Mouse (Mus musculus) 3T3-L1 (cell line): ENCODE results near the gene Dzip1l.
"Not testable (repeated sequence)": the region's sequence is repeated elsewhere in the genome, so short reads cannot be mapped to it uniquely, and the experiment has no call there.

Experiments used
- DNase-seq: peaks from one replicate; pipeline ENCODE4 v3.0.0-alpha.2; 2015; ENCODE audit warnings: low read depth, low spot score

The Dzip1l gene

DNA sequence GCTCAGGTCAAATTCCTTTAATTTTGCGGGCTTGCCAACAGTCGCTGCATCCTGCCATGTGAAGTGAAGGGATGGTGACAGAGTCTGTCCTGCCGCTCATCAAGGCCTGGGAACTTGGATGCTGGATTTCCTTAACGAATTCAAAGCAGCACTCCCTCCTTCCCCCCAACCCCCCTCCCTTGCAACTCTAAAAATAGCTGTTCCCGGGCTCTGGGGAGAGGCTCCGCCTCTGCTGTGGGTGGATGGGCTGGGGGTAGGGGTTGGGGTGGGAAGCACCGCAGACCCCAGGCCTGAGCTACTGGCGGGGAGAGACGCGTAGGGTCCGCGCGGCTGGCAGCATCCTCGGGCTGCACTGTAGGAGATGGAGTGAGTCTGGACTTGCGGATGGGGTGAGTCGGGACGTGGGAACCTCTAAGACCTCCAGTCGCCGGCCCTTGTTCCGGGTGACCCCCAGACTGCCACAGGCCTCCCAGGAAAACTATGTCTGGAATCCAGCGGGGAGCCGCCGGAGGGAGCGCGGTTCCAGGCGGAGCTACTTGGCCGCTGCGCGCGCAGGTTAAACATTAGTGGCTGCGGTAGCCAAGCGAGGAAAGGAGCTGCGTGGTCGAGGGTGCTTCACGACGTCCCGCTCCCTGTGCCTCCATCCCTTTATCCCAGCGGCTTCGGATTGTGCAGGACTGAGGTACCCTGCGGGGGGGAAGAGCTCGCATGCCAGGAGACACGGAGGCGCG lies at the start of gene Dzip1l:
Dzip1l (plus strand) TSS at position 216 of the 731 bp plus-strand sequence.
- DNase-seq, result peak; percentile 85

DNA sequence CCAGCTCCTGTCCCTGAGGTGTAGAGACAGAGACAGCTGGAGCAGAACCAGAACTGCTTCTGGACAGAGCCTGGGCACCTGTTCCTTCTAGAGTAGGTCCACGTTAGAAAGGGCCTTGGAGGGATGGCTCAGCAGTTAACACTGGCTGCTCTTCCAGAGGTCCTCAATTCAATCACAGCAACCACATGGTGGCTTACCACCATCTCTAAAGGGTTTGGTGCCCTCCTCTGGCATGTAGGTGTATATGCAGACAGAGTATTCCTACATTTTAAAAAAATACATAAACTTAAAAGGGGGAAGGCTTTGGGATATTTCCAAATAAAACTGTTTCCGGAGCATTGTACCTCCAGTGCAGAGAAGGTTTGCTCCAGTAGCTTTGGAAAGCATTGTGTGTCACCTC lies 48.6 kb upstream of the Dzip1l start:
- peak; percentile 85 for DNase-seq

DNA sequence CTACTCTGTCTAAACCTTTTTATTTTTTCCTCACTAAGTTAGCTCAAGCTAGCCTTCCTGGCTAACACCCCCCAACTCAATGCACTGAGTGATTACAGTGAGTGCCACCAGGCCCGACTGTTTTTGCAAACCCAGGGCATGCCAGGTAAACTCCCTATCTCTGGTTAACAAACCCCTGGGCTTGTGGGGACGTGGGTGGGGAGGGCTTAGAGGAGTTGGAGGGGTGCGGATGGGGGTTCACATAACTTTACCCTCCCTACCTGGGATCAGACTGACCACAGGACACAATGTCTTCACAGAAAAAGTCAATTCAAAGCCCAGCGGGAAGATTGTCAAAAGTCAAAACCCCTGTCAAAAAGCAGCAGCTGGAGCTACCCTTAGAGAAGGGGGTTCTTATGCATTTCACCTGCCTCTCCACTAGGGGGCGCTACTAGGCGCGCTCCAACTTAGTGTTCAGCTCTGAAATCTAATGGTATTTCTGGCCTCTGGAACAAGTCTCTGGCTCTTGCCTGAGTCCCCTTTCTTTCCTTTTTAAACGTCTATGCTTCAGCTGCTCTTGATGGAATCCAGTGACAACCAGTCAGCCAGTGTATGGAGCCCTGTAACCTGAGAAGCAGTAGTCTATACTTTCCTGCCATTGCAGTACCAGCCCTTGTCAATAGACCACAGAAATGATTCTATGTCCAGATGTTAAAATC lies 41.6 kb upstream of the Dzip1l start:
- DNase-seq, result peak; percentile 72

DNA sequence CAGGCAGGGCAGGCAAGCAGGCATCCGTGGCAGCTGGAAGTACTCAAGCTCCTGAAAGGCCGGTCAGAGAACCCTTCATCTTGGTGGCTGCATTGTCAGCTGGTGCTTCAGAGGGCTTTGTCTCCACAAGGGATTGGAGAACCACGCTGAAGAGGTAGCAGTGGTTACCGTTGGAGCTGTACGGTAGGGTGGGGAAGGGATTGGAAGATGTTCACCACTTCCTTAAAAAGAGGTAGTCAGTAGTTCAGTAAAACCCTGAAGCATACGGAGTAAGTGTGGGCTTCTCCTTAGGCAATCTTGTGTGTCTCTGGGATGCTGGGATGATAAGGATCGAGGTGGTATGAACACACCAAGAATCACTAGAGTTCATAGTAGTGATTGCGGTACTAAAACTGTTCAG lies 38.2 kb upstream of the Dzip1l start:
- DNase-seq, result no peak

DNA sequence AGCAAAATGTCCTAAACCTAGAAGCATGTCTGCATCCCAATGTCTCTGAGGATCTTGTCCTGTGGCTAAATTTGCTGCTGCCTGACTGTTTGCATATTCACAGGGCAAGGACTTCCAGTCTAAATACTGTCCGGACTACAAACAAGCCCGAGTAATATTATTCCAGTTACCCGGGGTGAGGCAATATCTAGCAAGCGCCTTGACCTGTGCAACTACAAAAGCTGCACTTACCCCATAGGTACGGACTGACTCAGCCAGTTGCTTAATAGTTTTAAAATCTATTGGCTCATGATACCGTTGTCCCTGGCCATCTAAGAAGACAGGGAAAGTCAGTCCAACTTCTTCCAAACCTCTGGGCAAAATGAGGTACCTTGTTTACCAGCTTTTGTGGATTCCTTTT lies 30.2 kb upstream of the Dzip1l start:
- DNase-seq, result not testable (repeated sequence)

DNA sequence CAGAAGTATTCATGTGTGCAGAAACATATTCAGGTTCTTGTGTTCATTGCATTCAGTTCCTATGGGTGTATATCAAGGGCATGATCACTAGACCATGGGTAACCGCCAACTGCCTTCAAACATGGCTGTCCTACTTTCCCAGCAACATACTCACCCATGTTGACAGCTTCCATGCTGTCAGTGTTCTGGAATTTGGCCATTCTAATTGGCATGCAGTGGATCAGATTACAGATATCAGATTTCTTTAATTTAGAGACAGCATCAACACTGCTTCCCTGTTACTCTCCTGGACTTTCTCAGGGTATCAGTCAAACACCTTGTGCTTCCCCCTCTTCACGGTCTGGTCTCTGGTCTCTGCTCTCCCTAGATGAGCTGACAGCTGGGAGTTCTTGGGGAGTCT lies 25.7 kb upstream of the Dzip1l start:
- peak; percentile 51 for DNase-seq

DNA sequence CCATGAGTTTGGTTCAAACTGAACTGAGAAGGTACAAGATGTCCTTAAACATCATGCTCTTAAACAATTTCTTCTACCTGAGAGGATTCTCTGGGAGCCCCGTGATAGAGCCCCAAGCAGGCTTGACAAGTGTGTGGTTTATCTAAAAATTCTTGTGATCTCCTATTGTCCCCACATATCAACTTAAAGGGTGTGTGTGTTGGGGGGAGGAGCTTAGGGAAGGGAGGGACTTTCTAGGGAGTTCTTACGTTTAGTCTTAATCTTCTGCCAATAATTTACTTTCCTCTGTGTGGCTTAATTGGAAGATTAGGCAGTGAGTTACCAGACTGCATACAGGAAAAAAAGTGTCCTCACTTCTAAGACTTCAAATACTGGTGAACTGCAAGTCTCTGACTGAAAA lies 17.1 kb upstream of the Dzip1l start, which contains the start of gene A4gnt:
A4gnt (plus strand) TSS at position 301 of the 400 bp plus-strand sequence.
- no peak for DNase-seq

DNA sequence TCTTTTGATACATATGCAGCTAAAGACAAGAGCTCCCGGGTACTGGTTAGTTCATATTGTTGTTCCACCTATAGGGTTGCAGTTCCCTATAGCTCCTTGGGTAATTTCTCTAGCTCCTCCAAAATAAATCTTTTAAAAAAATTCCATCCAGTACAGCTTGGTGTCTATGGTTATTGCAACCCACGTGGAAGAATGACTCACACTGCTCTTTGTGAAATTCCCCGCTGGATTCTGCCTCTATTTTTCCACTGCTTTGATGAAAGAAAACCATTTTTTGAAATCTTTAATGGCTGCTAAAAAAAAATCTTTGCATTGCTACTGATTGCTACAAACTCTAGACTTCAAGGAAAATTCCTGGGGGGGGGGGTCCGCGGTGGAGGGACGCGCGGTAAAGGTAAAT lies 9.6 kb upstream of the Dzip1l start:
- DNase-seq, result peak; percentile 75

DNA sequence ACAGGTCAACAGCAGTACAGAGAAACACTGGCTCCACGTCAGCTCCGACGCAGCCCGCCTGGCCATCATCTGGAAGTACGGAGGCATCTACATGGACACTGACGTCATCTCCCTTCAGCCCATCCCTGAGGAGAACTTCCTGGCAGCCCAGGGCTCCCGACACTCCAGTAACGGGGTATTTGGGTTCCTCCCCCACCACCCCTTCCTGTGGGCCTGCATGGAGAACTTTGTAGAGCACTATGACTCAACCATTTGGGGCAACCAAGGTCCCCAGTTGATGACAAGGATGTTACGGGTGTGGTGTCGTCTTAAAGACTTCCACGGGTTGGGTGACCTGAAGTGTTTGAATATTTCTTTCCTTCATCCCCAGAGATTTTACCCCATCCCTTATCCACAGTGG lies 9.1 kb upstream of the Dzip1l start:
- no peak for DNase-seq

DNA sequence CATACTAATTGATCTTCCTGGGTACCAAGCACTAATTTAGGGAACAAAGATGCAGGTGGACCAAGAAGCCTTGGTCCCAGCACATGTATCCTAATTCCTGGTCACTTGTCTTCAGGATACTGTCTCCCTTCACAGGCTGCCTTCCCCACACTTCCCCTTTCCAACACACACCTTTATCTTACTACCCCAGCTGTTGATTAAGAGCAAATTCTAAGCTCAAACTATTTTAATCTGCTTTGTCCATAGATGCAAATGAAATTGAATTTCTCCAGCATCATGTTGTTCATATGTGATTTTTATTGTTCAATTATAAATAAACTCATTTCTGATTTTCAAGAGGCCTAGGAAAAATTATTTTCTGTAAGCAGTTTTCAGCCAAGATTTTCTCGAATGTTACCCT lies 7.3 kb upstream of the Dzip1l start:
- DNase-seq, result no peak

DNA sequence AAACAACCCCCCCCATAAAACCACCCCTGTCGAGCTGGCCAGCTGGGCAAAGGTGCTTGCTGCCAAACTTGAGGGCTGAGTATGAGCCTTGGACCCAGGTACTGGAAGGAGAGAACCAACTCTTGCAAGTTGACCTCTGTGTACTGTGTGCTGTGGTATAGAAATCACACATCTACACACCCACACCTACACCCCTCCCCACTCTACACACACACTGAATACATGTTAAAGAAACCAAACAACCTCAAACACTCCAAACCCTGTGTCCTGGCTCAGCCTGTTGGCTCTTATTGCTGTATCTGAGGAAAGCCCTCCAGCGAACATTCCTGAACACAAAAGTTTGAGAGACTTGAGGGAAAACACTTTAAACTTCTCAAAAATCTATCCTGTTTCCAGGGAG lies 6.3 kb upstream of the Dzip1l start:
- DNase-seq, result no peak

DNA sequence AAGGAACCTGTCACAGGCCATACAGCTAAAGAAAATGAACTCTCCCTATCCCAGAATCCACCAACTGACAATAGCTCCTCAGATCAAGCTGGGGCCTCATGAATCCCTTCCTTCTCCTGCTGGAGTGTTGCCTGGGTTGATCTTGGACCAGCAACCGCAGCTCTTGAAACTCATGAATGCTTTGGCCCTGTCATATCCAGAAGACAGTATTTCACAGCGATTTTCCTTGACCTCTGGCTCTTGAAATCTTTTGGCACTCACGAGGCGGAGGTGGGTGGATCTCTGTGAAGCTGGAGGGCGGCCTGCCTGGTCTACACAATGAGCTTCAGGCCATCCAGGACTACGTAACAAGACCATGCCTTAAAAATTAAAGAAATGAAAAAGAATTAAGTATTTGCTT lies 5.2 kb upstream of the Dzip1l start:
- no peak for DNase-seq

DNA sequence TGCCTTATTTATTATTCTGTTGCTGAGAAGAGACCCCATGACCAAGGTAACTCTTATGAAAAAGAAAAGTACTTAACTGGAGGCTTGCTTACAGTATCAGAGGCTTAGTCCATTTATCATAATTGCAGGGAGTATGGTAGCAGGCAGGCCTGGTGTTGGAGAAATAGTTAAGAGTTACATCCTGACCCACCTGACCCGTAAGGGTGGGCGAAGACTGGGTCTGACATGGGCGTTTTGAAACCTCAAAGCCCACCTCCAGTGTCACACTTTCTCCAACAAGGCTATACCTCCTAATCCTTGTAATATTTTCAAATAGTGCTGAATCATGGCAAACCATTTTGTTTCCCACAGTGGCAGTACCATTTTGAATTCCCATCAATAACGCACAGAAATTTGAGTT lies 715 bp upstream of the Dzip1l start:
- DNase-seq, result no peak

DNA sequence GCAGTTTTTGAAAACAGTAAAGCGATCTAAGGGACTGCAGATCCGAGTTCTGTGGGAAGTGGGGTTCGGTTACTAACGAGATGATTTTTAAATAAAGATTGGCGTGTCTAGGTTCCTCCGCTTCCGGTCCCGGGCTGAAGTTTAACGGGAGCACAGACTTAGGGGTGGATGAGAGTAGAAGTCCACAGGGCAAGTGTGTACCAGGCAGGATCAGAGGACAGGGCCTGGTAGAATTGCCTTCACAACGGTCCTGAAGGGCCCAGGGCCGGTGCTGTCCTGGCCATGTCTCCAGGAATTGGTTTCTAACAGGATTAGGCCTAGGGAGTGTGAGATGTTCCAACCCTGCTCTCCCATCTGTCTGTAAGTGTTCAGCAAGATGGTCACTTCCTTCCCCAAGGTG lies 775 bp downstream of the Dzip1l start:
- DNase-seq, result peak; percentile 64

DNA sequence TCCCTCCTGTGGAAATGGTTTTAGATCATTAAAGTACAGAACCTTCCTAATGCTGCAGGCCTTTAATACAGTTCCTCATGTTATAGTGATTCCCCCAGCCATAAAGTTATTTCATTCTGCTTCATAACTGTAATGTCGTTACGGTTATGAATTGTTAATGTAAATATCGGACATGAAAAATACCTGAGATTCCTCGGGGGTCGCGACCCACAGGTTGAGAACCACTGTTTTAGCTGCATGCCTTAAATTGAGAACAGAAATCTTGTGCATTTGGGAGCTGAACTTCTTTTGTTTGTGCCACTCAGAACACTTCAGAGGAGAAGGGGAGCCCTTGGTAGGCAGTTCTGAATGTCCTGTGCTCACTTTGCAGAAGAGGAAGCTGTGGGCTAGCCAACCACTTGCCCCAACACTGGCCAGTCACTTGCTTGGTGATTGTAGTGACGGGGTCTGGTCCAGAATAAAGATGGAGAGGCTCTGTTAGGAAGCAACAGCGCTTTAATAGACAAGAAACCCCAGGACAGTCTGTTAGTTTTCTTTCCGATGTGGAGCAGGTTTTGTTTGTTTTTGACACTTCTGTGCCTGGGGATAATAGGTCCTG lies 1.3 kb downstream of the Dzip1l start:
- peak; percentile 38 for DNase-seq

DNA sequence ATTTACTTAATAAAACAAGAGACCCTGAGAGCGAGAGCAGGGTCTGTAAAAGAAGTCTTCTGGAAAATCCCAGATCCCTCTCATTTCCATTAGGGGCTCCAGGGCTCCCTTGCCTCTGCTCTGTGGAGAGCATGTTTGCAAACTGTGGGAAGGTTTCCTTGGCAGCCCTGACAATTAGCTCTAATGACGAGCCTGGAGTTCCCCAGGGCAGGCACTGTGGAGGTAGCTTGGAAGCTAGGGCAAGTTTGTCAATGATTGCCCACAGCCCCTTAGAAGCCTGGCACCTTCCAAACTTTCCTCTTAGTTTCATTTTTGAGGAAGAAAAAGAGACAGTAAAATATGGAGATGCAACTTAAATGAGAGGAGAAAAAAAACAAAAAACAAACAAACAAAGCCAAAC lies 2.5 kb downstream of the Dzip1l start:
- DNase-seq, result peak; percentile 25

DNA sequence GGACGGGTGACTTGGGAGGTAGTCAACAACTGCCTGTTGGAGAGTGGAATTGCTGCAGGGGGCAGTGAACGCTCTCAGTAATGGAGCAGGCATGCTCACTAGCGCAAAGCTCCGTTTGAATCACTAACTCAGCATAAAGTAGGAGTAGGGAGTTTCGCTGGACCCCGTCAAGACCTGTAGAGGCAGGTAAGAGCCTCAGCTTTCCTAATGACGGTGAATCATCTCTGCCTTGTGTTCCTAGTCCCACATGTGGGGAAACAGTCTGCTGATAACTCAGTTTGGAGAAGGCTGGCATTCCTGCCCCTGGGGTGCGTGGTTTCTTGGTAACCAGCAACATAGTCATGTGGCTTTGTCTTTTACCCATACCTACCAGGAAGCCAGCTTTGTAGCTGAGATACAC lies 3.0 kb downstream of the Dzip1l start:
- peak; percentile 64 for DNase-seq

DNA sequence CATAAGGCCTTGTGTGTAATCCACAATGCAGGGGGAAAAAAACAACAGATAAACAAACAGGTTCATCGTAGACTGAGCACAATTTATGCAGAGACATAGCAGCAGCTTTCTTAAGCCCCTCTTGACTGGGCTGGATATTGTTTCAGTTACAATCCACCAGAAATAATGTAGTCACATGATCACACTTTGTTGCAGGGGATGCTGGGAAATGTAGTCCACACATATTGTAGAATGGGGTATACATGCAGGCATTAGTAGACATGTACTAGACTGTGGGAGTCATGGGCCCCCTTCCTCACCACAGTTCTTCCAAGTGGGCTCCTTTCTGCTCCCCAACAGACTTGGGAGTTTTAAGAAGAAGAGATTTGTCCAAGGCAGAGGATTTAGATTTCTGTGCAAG lies 7.5 kb downstream of the Dzip1l start:
- DNase-seq, result no peak

DNA sequence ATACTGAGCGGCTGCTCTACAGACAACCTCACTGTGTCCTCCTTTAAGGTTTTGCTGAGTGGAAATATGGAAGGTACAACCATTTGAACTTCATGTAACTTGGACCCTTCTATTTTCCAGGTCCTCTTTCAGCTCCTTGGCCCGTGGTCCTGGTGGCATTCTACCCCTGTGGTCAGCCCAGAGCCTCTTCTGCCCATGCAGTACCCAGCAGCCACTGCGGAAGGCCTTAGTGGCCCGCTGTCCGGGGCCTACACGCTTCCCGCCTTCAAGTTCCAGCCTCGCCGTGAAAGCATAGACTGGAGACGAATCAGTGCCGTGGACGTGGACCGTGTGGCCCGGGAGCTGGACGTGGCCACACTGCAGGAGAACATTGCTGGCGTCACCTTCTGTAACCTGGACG lies 7.9 kb downstream of the Dzip1l start:
- no peak for DNase-seq

DNA sequence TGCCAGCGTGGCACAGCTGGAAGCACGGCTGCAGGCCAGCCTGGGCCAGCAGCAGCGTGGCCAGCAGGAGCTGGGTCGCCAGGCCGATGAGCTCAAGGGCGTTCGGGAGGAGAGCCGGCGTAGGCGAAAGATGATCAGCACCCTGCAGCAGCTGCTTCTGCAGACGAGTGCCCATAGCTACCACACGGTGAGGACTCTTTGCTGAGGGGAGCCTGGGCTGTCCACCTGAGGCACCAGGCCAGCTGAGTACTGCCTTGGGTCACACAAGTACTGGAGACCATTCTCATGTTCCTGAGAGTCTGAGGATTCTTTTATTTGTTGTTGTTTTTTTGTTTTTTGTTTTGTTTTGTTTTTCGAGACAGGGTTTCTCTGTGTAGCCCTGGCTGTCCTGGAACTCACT lies 8.4 kb downstream of the Dzip1l start:
- no peak for DNase-seq

DNA sequence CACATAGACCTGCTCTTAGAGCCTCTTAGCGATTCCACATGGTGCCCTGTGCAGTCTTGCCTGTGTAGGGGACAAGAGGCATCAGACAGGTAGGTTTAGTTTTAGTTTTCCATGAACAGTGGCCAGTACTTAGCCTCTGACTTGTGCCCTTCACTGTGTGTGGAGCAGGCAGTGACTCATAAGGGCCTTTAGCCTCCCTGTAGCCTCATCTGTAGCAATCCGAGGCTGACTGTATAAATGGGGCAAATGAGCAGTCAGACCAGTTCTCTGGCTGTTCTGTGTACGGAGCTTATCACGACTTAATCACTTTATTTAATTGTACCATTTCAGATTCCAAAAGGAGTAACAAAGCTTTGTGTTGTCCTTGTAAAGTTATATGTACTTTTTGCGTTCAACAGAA lies 10.7 kb downstream of the Dzip1l start:
- no peak for DNase-seq

DNA sequence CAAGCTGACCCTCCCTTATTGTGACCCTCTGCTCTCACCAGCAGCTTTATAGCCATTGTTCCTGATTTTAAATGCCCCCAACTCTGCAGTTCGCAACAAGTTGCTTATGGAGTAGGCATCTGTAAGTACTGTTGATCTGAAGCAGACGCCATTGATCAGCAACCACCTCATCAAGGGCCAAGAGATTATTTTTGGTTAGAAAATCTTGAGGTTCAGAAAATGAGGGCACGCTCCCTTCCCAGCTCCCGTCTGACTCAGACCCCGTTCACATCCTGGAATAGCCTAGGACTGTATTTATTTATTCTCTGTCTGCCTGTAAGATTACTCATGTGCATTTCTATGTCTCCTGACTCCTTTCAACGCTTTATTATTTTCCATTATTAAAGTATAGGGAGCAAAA lies 16.1 kb downstream of the Dzip1l start:
- DNase-seq, result peak; percentile 37

DNA sequence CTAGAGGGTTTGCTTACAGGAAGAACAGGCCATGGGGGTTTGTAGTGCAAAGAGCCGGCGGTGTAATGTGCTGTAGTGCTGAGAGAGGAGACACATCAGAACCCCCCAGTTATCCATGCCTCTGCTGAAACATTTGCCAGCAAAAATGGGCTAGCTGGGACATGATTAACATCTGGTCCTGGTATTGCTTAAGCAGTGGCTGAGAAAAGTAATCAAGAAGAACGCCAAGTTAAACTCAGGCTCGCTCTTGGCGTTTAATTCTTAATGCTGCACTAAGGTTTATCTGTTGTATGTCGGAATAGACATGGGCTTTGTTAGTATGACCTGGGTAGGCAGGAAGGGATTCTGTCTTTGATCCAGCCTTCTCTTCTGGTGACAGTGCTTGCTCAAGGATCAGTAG lies 16.8 kb downstream of the Dzip1l start:
- DNase-seq, result no peak
